Mouse (Mus musculus) heart, embryonic 12.5 days (tissue): ENCODE results near the gene Olfr750. TPM values are rescaled to one million over a fixed set of nuclear protein-coding genes. Genes with fewer than 3 reads are reported as not detected.

Source experiments
- ATAC-seq: fragments of 200-750 bp; cut with Nextera tagmentation; 2 replicates; pipeline ENCODE4 v1.8.0; 2017; ENCODE audit warnings: moderate TSS enrichment, moderate library complexity; ENCODE audit not compliant: insufficient number of reproducible peaks, low FRiP score
- H3K27ac ChIP-seq: fragments of 300-500 bp; sonication (generic); 2 replicates; pipeline ENCODE4 v1.5.1; 2016; ENCODE audit warnings: mild to moderate bottlenecking, moderate library complexity; ENCODE audit not compliant: poor library complexity, severe bottlenecking
- H3K27me3 ChIP-seq: fragments of 300-500 bp; sonication (generic); replicated peaks from 2 replicates; pipeline ENCODE4 v1.6.1; 2016; ENCODE audit warnings: mild to moderate bottlenecking, moderate library complexity
- H3K36me3 ChIP-seq: fragments of 300-500 bp; sonication (generic); 2 replicates; pipeline ENCODE4 v1.6.1; 2016; ENCODE audit warnings: mild to moderate bottlenecking, moderate library complexity
- H3K4me1 ChIP-seq: fragments of 300-500 bp; sonication (generic); replicated peaks from 2 replicates; pipeline ENCODE4 v1.6.1; 2016; ENCODE audit warnings: mild to moderate bottlenecking
- H3K4me2 ChIP-seq: fragments of 300-500 bp; sonication (generic); 2 replicates; pipeline ENCODE4 v1.6.1; 2016; ENCODE audit warnings: mild to moderate bottlenecking, moderate library complexity
- H3K4me3 ChIP-seq: fragments of 300-500 bp; sonication (generic); 2 replicates; pipeline ENCODE4 v1.5.1; 2016; ENCODE audit warnings: mild to moderate bottlenecking
- H3K9ac ChIP-seq: fragments of 300-500 bp; sonication (generic); 2 replicates; pipeline ENCODE4 v1.6.1; 2016; ENCODE audit warnings: mild to moderate bottlenecking, moderate library complexity
- H3K9me3 ChIP-seq: fragments of 300-500 bp; sonication (generic); replicated peaks from 2 replicates; pipeline ENCODE4 v1.6.1; 2016; ENCODE audit warnings: mild to moderate bottlenecking, moderate library complexity
- WGBS: fragments of 180-500 bp; shearing (Covaris S2); methylation state at CpG from one replicate; pipeline ENCODE4 v1.1.7; 2016; 5-methylcytosine and 5-hydroxymethylcytosine counted together
- polyA plus RNA-seq: library from polyadenylated mRNA; unstranded; fragments of >200 nt; fragmentation: Nextera tagmentation; extraction: Ambion mirVana; gene quantifications from 2 replicates; pipeline ENCODE4 v1.2.1, GENCODE M21; 2016

Gene Olfr750
- polyA plus RNA-seq, 1 experiment from 2014 or later = not detected

DNA sequence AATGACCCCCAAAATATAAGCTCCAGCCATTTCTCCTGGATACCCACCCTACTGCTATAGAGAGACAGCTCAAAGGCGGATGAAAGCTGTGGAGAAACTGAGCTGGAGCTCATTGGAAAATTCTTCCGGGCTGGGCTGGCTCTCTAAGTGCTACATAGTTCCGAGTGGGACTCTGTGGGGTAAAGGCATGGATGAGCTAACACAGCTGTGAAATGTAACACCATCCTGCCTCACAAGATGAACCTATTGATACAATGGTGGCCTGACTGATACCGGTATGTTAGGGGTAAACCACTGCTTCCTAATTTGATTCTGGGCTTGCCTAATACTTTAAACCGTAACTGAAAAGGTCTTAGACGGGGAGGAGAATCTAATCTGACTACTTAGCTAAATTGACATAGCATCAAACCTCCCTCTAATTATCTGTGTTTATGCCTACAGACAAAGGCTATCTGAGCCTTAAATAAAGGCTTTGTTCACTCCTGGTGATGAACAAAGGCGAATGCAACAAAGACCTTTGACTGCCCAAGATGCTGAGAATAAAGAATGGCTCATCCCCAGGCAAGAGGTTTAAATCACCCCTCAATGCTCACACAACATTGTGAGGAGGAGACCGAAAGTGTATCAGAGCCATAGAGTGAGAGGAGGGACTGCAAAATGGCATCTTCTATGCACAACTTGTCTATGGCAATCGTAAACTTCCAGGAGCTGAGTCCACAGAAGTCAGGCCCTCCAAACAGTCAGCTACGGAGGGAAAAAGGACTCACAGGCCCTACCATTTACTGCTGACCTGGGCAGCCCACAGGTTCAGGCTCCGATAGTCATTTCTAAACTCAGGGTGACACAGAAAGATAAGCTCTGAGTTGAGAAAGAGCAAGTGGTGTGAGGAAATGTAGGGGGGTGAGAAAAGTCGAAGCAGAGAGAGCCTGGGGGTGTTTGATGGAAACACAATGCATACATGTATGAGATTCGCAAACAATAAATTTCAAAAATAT lies 19.7 kb downstream of the Olfr750 start:
- Histone ChIP-seq H3K4me2 (no peak overlapping the region), H3K27me3 (no peaks in the 10 kb centered on the region), H3K4me1 (peaks cover 13% of the 10 kb centered on the region), H3K9me3 (no peaks in the 10 kb centered on the region), H3K9ac (no peak overlapping the region), H3K27ac (no peak overlapping the region), H3K4me3 (no peak overlapping the region), H3K36me3 (no peaks in the 10 kb centered on the region)
- 0 out of 2 replicates have a peak, but pooled peaks have one; percentile 4 for ATAC-seq
- WGBS = 66% methylated on average over 13 of the region's 13 CpGs

DNA sequence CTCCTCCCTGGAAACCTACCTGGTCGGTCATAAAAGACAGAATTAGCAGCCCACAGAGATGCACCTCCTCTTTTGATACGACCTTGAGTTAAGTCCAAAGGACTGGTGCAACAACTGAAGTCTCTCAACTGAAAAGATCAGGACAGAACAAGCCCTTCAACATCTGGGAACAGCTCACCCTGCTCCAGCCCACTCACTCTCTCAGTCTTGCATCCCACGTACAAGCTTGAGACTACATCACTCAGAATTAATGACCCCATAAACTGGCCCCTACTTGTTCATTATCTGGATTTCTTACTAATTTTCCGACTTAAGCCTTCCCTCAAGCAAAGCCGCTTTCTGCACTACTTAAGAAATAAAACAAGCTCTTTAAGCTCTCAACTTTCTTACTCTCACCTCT lies 21.1 kb downstream of the Olfr750 start:
- no peak for ATAC-seq
- WGBS = 77% methylated on average over 5 of the region's 5 CpGs
- no peak overlapping the region for H3K27ac ChIP-seq
- H3K9ac ChIP-seq = no peak overlapping the region
- H3K36me3 ChIP-seq = no peaks in the 10 kb centered on the region
- no peak overlapping the region for H3K4me3 ChIP-seq
- no peaks in the 10 kb centered on the region for H3K27me3 ChIP-seq
- H3K4me1 ChIP-seq = peaks cover 11% of the 10 kb centered on the region
- no peak overlapping the region for H3K4me2 ChIP-seq
- no peaks in the 10 kb centered on the region for H3K9me3 ChIP-seq

DNA sequence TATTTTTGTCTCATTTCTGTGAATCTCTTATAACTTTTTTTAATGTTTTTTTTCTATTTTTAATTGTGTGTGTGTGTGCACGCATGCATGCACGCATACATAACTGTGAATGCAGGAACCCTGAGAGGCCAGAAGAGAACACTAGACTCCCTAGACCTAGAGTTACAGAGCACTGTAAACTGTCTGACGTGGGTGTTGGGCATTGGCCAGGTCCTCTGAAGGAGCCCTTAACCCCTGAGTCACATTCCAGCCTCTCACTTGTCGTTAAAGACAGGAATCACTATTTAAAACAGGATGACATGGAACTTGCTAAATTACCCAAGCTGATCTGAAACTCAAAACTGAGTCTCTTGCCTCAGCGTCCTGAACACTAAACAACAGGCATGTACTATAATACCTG lies 22.3 kb downstream of the Olfr750 start:
- peaks cover 4% of the 10 kb centered on the region; the same call in 1 of the 2 replicates for H3K4me1 ChIP-seq
- no peak overlapping the region for H3K4me3 ChIP-seq
- H3K9ac ChIP-seq = no peak overlapping the region
- ATAC-seq = no peak; the same call in 1 of the 2 replicates
- H3K27ac ChIP-seq = no peak overlapping the region
- H3K27me3 ChIP-seq = no peaks in the 10 kb centered on the region
- H3K4me2 ChIP-seq = no peak overlapping the region
- 55% methylated on average over 5 of the region's 5 CpGs for WGBS
- no peaks in the 10 kb centered on the region for H3K9me3 ChIP-seq
- H3K36me3 ChIP-seq = no peaks in the 10 kb centered on the region

GRCm38 (mm10) chr14:51050063-51050462 lies 24.2 kb downstream of the Olfr750 start, which contains the start of gene Rnase11:
Rnase11 (minus strand) TSS chr14:51050163.
- WGBS = 76% methylated on average over 2 of the region's 2 CpGs
- H3K27ac ChIP-seq = no peak within 1 kb of the TSS
- no peaks in the 10 kb centered on the region for H3K9me3 ChIP-seq
- H3K27me3 ChIP-seq = no peaks in the 10 kb centered on the region
- ATAC-seq = no peak
- no peak within 1 kb of the TSS for H3K4me2 ChIP-seq
- H3K4me3 ChIP-seq = no peak within 1 kb of the TSS
- no peak within 1 kb of the TSS for H3K9ac ChIP-seq
- no peaks in the 10 kb centered on the region for H3K36me3 ChIP-seq
- H3K4me1 ChIP-seq = 0 out of 2 replicates have a peak, but pooled peaks cover 3% of the 10 kb centered on the region

DNA sequence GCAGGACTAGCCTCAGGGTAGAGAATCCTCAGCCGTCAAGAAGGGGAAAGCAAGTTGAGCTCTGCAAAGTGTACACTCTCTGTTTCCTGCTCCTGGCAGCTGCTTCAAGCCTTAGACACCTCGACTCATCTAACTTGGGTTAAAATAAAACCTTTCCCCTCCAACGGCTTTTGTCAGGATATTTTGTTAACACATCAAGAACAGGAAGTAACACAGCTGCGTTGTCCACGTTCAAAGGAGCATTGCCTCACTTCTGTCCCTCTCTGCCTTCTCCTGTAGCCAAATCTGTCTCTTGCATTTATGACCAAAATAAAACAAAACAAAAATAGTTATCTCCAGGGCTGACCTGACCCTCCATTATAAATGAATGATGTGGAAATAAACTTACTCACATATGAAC lies 26.4 kb downstream of the Olfr750 start:
- Histone ChIP-seq H3K36me3 (no peaks in the 10 kb centered on the region), H3K9ac (no peak overlapping the region), H3K4me2 (no peak overlapping the region), H3K27me3 (no peaks in the 10 kb centered on the region), H3K4me3 (no peak overlapping the region), H3K9me3 (no peaks in the 10 kb centered on the region), H3K27ac (no peak overlapping the region), H3K4me1 (no peaks in the 10 kb centered on the region)
- WGBS = 38% methylated on average over 5 of the region's 5 CpGs
- ATAC-seq = no peak

- no peak within 1 kb of the TSS for H3K4me2 ChIP-seq
- WGBS = 69% methylated on average over 6 of the region's 6 CpGs
- H3K36me3 ChIP-seq = no peaks in the 10 kb centered on the region
- no peak within 1 kb of the TSS for H3K9ac ChIP-seq
- no peak for ATAC-seq
- H3K4me1 ChIP-seq = peaks cover 6% of the 10 kb centered on the region
- no peak within 1 kb of the TSS for H3K27ac ChIP-seq
- H3K9me3 ChIP-seq = no peaks in the 10 kb centered on the region
- no peak within 1 kb of the TSS for H3K4me3 ChIP-seq
- no peaks in the 10 kb centered on the region for H3K27me3 ChIP-seq
Observed at GRCm38 (mm10) chr14:51041769-51042168, 32.5 kb downstream of the Olfr750 start, which contains the start of gene Rnase9. Rnase9 (minus strand) TSS chr14:51041869.

GRCm38 (mm10) chr14:51036214-51036613 lies 38.0 kb downstream of the Olfr750 start:
- no peak overlapping the region for H3K4me2 ChIP-seq
- no peaks in the 10 kb centered on the region for H3K36me3 ChIP-seq
- ATAC-seq = no peak
- 78% methylated on average over 4 of the region's 4 CpGs for WGBS
- no peak overlapping the region for H3K4me3 ChIP-seq
- H3K27ac ChIP-seq = no peak overlapping the region
- H3K27me3 ChIP-seq = no peaks in the 10 kb centered on the region
- H3K9ac ChIP-seq = no peak overlapping the region
- H3K9me3 ChIP-seq = 0 out of 2 replicates have a peak, but pooled peaks cover 3% of the 10 kb centered on the region
- H3K4me1 ChIP-seq = peaks cover 6% of the 10 kb centered on the region

DNA sequence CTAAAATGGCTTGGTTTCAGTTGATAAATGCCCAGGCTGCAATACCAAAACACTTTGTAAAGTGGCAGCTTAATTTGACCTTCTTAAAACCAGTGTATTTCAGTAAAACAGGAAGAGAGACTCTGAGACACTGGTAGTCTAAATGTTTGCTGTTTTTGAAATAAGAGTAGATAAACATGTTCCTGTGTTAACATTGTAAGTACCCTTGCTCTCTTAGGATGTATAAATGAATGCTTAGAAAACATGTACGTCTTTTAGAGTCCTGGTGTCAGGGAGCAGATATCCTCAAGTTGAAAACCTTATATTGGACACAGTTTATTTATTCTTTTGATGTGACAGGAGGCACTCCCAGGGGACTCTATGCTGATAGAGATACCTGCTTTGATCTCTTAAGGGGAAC lies 39.0 kb downstream of the Olfr750 start:
- Histone ChIP-seq H3K27ac (no peak overlapping the region), H3K36me3 (no peaks in the 10 kb centered on the region), H3K9me3 (0 out of 2 replicates have a peak, but pooled peaks cover 3% of the 10 kb centered on the region), H3K9ac (no peak overlapping the region), H3K4me1 (peaks cover 6% of the 10 kb centered on the region), H3K27me3 (no peaks in the 10 kb centered on the region), H3K4me3 (no peak overlapping the region), H3K4me2 (no peak overlapping the region)
- no peak for ATAC-seq
- 53% methylated on average over 1 of the region's 1 CpGs for WGBS

- 58% methylated on average over 3 of the region's 3 CpGs for WGBS
- no peaks in the 10 kb centered on the region for H3K27me3 ChIP-seq
- H3K27ac ChIP-seq = no peak overlapping the region
- no peak overlapping the region for H3K4me3 ChIP-seq
- no peaks in the 10 kb centered on the region for H3K4me1 ChIP-seq
- H3K4me2 ChIP-seq = no peak overlapping the region
- H3K9me3 ChIP-seq = 0 out of 2 replicates have a peak, but pooled peaks cover 3% of the 10 kb centered on the region
- no peak overlapping the region for H3K9ac ChIP-seq
- H3K36me3 ChIP-seq = no peaks in the 10 kb centered on the region
- no peak for ATAC-seq
Observed at GRCm38 (mm10) chr14:51027387-51028155, 46.7 kb downstream of the Olfr750 start.

DNA sequence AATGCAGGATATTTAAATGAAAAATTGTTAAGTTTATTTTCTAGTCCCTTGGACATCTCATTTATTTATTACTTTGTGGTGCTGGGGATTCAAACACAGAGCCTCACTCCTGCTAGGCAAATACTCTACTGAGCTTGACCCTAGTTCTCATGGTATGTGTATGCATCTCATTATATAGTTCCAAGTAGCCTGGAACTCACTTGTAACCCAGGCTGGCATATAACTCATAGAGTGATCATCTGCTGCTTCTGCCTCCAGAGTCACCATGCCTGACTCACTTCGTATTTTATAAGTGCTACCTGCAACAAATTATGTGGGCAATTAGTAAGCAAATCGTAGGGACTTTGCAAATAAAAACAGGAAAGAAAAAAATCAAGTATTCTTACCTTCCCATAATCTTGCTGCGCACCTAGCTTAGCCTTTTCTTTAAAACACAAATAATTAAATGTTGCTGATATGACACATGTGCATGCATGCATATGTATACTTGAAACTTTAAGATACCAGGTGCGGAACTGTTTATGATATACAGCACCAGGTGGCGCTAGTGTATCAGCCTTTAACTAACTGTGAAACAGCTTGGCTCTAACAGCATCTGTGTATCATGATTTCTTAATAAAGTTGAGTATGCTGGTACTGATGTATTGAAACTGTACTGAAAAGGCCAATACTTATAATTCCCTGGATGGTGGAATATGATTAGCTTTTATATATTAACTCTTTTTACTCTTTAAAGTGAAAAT lies 47.7 kb downstream of the Olfr750 start:
- ATAC-seq = no peak
- no peak overlapping the region for H3K27ac ChIP-seq
- no peak overlapping the region for H3K4me3 ChIP-seq
- no peaks in the 10 kb centered on the region for H3K27me3 ChIP-seq
- no peak overlapping the region for H3K9ac ChIP-seq
- no peaks in the 10 kb centered on the region for H3K9me3 ChIP-seq
- no peaks in the 10 kb centered on the region for H3K36me3 ChIP-seq
- H3K4me1 ChIP-seq = no peaks in the 10 kb centered on the region
- WGBS = 37% methylated on average over 5 of the region's 5 CpGs
- no peak overlapping the region for H3K4me2 ChIP-seq
